Mouse (Mus musculus) E14TG2a.4 (cell line): Measurements from ENCODE around the gene Evi5.
A peak's percentile ranks its signal among the peaks of the same experiment; 100 is the strongest.
"Not testable (repeated sequence)": the region's sequence is repeated elsewhere in the genome, so short reads cannot be mapped to it uniquely, and the experiment has no call there.

Experiments
- H3K27me3 ChIP-seq: 2 replicates; pipeline ENCODE4 v1.6.1; 2014; ENCODE audit warnings: low read length, control low read depth; ENCODE audit not compliant: insufficient read depth
- H3K36me3 ChIP-seq: 2 replicates; pipeline ENCODE4 v1.6.1; 2014; ENCODE audit warnings: low read length, control low read depth; ENCODE audit not compliant: insufficient read depth
- H3K4me1 ChIP-seq: replicated peaks from 2 replicates; pipeline ENCODE4 v1.6.1; 2014; ENCODE audit warnings: low read depth, low read length, control low read depth
- H3K4me3 ChIP-seq: replicated peaks from 2 replicates; pipeline ENCODE4 v1.5.1; 2014; ENCODE audit warnings: mild to moderate bottlenecking, low read length
- H3K9me3 ChIP-seq: 2 replicates; pipeline ENCODE4 v1.6.1; 2014; ENCODE audit warnings: low read length, control low read depth
- CTCF ChIP-seq: conservative IDR thresholded peaks from 2 replicates; pipeline ENCODE4 v1.5.1; 2014; ENCODE audit warnings: low read length
- NANOG ChIP-seq: IDR thresholded peaks from 2 replicates; pipeline ENCODE4 v1.6.1; 2014; ENCODE audit warnings: borderline replicate concordance, low read length, mixed read lengths
- POU5F1 ChIP-seq: IDR thresholded peaks from 2 replicates; pipeline ENCODE4 v1.6.1; 2014; ENCODE audit warnings: low read length, borderline replicate concordance

The Evi5 gene

GRCm38 (mm10) chr5:107904325-107904724 is 29.4 kb upstream of the Evi5 start:
- TF ChIP-seq POU5F1, result no peak
- no peak for TF ChIP-seq CTCF
- Histone ChIP-seq H3K36me3 (peaks cover 82% of the 10 kb centered on the region), H3K27me3 (no peaks in the 10 kb centered on the region), H3K9me3 (no peaks in the 10 kb centered on the region), H3K4me1 (peaks cover 47% of the 10 kb centered on the region), H3K4me3 (peak overlapping the region; percentile 98; the same call in 1 of the 2 replicates)

DNA sequence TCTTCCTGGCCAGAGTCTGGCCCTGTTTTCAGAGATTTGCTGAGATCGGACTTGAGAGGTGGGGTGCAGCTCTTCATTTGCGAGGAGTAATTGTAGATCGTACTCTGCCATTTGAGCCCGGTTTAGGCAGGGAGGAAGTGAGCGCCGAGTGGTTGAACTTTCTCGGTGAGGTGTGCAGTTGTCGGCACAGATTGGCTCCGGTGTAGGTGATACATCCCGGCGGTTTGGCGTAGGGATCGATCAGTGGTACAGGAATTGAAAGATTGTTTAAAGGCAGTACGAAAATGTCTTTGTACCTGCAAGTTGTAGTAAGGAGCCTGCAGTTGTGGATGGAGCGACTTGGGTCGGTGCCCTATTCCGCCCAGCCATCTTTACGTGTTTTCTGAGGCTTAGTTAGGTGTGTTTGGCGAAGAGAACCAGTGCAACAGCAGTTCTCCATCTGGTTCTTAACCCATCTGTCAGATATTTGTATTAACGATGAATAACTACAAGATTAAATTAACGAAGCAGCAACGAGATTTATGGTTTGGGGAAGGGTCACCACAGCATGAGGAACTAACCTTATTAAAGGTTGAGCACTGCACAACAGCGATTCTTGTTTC is 26.2 kb upstream of the Evi5 start:
- no peak for TF ChIP-seq CTCF
- TF ChIP-seq POU5F1, result no peak
- TF ChIP-seq NANOG, result no peak
- Histone ChIP-seq H3K4me3 (peak overlapping the region; percentile 98), H3K27me3 (peaks cover 6% of the 10 kb centered on the region; the same call in 1 of the 2 replicates), H3K4me1 (peaks cover 47% of the 10 kb centered on the region), H3K9me3 (no peaks in the 10 kb centered on the region), H3K36me3 (peaks cover 50% of the 10 kb centered on the region)

- H3K4me1 ChIP-seq, result peaks cover 42% of the 10 kb centered on the region
- peaks cover 43% of the 10 kb centered on the region for H3K36me3 ChIP-seq
- H3K27me3 ChIP-seq, result peaks cover 6% of the 10 kb centered on the region; the same call in 1 of the 2 replicates
- peak within 1 kb of the TSS; percentile 98 for H3K4me3 ChIP-seq
- no peak for TF ChIP-seq NANOG
- peak; percentile 88 for TF ChIP-seq CTCF
- no peaks in the 10 kb centered on the region for H3K9me3 ChIP-seq
Measured at GRCm38 (mm10) chr5:107900206-107901013, 25.5 kb upstream of the Evi5 start, which contains the start of gene Rpl5. TSS of gene Rpl5 (plus strand) at chr5:107900502.

GRCm38 (mm10) chr5:107896265-107896664 is 21.4 kb upstream of the Evi5 start:
- H3K4me3 ChIP-seq, result no peak overlapping the region
- H3K9me3 ChIP-seq, result no peaks in the 10 kb centered on the region
- peaks cover 6% of the 10 kb centered on the region; the same call in 1 of the 2 replicates for H3K27me3 ChIP-seq
- H3K4me1 ChIP-seq, result peaks cover 11% of the 10 kb centered on the region
- peaks cover 2% of the 10 kb centered on the region for H3K36me3 ChIP-seq
- TF ChIP-seq NANOG (no peak), POU5F1 (no peak), CTCF (no peak)

- H3K36me3 ChIP-seq, result no peaks in the 10 kb centered on the region
- H3K9me3 ChIP-seq, result no peaks in the 10 kb centered on the region
- TF ChIP-seq POU5F1, result no peak
- TF ChIP-seq NANOG, result no peak
- no peak for TF ChIP-seq CTCF
- no peak overlapping the region for H3K4me3 ChIP-seq
- peaks cover 9% of the 10 kb centered on the region for H3K4me1 ChIP-seq
- H3K27me3 ChIP-seq, result peaks cover 10% of the 10 kb centered on the region
Measured at GRCm38 (mm10) chr5:107894676-107895075, 19.8 kb upstream of the Evi5 start.

DNA sequence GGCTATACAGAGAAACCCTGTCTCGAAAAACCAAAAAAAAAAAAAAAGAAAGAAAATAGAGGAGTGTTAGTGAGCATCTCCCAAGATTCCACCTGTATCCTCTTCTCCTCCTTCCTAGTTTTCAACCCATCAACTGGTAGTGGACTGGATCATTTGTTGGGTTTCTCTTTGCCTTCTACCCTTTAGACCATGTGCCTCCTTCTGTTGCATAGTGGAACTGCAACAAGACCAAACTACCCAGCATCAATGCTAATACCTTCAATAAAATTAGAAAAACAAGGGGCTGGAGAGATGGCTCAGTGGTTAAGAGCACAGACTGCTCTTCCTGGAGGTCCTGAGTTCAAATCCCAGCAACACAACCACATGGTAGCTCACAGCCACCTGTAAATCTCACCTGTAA is 16.6 kb upstream of the Evi5 start:
- not testable (repeated sequence) for H3K27me3 ChIP-seq, H3K4me3 ChIP-seq, H3K9me3 ChIP-seq, H3K4me1 ChIP-seq, H3K36me3 ChIP-seq
- TF ChIP-seq CTCF, result peak; percentile 42

- Histone ChIP-seq H3K27me3 (peaks cover 4% of the 10 kb centered on the region; the same call in 1 of the 2 replicates), H3K9me3 (no peaks in the 10 kb centered on the region), H3K36me3 (no peaks in the 10 kb centered on the region), H3K4me1 (no peaks in the 10 kb centered on the region; the same call in 1 of the 2 replicates), H3K4me3 (no peak overlapping the region)
- TF ChIP-seq CTCF, result no peak
- TF ChIP-seq NANOG, result no peak
- no peak for TF ChIP-seq POU5F1
Measured at GRCm38 (mm10) chr5:107889994-107890888, 15.3 kb upstream of the Evi5 start.

- Histone ChIP-seq H3K27me3 (no peaks in the 10 kb centered on the region), H3K9me3 (no peaks in the 10 kb centered on the region), H3K4me3 (no peak overlapping the region), H3K4me1 (peaks cover 8% of the 10 kb centered on the region), H3K36me3 (no peaks in the 10 kb centered on the region)
- TF ChIP-seq CTCF (no peak), NANOG (no peak), POU5F1 (no peak)
Measured at GRCm38 (mm10) chr5:107880710-107881109, 5.8 kb upstream of the Evi5 start.
